Mouse (Mus musculus): Measurements from ENCODE around the gene Stk10.

The Stk10 gene

GRCm38 (mm10) chr11:32604663-32605062, 71.6 kb downstream of the Stk10 start:
- WGBS = 72% methylated on average over 4 of the region's 4 CpGs

GRCm38 (mm10) chr11:32605131-32605860, 72.2 kb downstream of the Stk10 start:
- WGBS = 65% methylated on average over 7 of the region's 7 CpGs

- WGBS = 90% methylated on average over 3 of the region's 3 CpGs
These were observed 72.8 kb downstream of the Stk10 start for GRCm38 (mm10) chr11:32605907-32606306.

- 79% methylated on average over 6 of the region's 6 CpGs for WGBS
These were observed 77.5 kb downstream of the Stk10 start for GRCm38 (mm10) chr11:32610616-32611015.

GRCm38 (mm10) chr11:32612304-32612703, 79.2 kb downstream of the Stk10 start:
- 88% methylated on average over 6 of the region's 6 CpGs for whole genome bisulfite sequencing

- WGBS = 99% methylated on average over 29 of the region's 29 CpGs
These were observed 81.4 kb downstream of the Stk10 start for GRCm38 (mm10) chr11:32614463-32614862.

GRCm38 (mm10) chr11:32615561-32615960, 82.5 kb downstream of the Stk10 start:
- WGBS = 53% methylated on average over 11 of the region's 11 CpGs

- 81% methylated on average over 6 of the region's 6 CpGs for WGBS
These were observed 83.0 kb downstream of the Stk10 start for GRCm38 (mm10) chr11:32616091-32616490.

- 84% methylated on average over 1 of the region's 1 CpGs for WGBS
These were observed 84.9 kb downstream of the Stk10 start for GRCm38 (mm10) chr11:32618036-32618435.

GRCm38 (mm10) chr11:32618641-32619040, 85.5 kb downstream of the Stk10 start:
- 91% methylated on average over 5 of the region's 5 CpGs for WGBS

GRCm38 (mm10) chr11:32619257-32619816, 86.2 kb downstream of the Stk10 start:
- WGBS = 32% methylated on average over 8 of the region's 8 CpGs

GRCm38 (mm10) chr11:32619866-32620456, 86.9 kb downstream of the Stk10 start:
- WGBS = 89% methylated on average over 6 of the region's 6 CpGs

GRCm38 (mm10) chr11:32621831-32622478, 88.8 kb downstream of the Stk10 start:
- WGBS = 88% methylated on average over 12 of the region's 12 CpGs

- WGBS = 87% methylated on average over 13 of the region's 13 CpGs
These were observed 89.5 kb downstream of the Stk10 start for GRCm38 (mm10) chr11:32622479-32623190.

GRCm38 (mm10) chr11:32623236-32623635, 90.1 kb downstream of the Stk10 start:
- 73% methylated on average over 5 of the region's 5 CpGs for WGBS

GRCm38 (mm10) chr11:32623912-32624311, 90.8 kb downstream of the Stk10 start:
- 98% methylated on average over 6 of the region's 6 CpGs for WGBS

GRCm38 (mm10) chr11:32625677-32626076, 92.6 kb downstream of the Stk10 start:
- 68% methylated on average over 1 of the region's 1 CpGs for WGBS

GRCm38 (mm10) chr11:32626079-32626478, 93.0 kb downstream of the Stk10 start:
- WGBS = 89% methylated on average over 6 of the region's 6 CpGs

GRCm38 (mm10) chr11:32627900-32628299, 94.8 kb downstream of the Stk10 start:
- WGBS = 89% methylated on average over 6 of the region's 6 CpGs

GRCm38 (mm10) chr11:32629713-32630211, 96.7 kb downstream of the Stk10 start:
- WGBS = 90% methylated on average over 4 of the region's 4 CpGs

GRCm38 (mm10) chr11:32632671-32633070, 99.6 kb downstream of the Stk10 start:
- 91% methylated on average over 5 of the region's 5 CpGs for WGBS

GRCm38 (mm10) chr11:32633542-32633941, 100.4 kb downstream of the Stk10 start:
- WGBS = 73% methylated on average over 3 of the region's 3 CpGs

Measured in cerebral cortex, adult 2 months (tissue).